In the genomic region with DNA sequence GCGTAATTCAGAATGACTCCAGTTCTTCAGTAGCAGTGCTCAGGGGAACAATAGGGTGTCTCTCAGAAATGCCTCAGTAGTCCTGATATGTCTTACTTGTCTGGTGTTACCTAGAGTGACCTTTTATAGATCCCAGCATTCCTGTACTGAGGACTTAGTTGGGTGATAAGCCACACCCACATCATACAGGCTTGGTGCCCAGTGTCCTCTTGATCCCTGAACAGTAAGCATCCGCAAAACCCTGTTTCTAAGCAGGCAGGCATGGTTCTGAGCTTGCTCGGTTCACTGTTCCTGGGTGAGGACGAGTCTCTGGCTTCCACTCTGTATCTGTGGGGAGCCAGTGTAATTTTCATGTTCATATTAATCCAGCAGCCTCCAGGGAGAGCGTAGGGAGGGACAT, we compare ENCODE assay signal across 29 mouse cellular contexts.
DNase-seq lines count a peak whose midpoint lies in the region; ATAC-seq and TF ChIP-seq lines count a peak whose summit lies in the region.
"Had no signal": no experiment of that assay in that cellular context is flagged by ENCODE, and none has a peak within 500 bp of the region (broad histone marks: within the 10 kb centered on the region; RNA-seq: fewer than 3 reads in every experiment).

No protein-coding gene starts in this region.

- ATAC-seq in kidney, embryonic 14.5 days (ENCODE audit: low FRiP score, low TSS enrichment), result no peak
- ATAC-seq in midbrain, embryonic 11.5 days (ENCODE audit: low FRiP score), result no peak
- no peak for ATAC-seq in midbrain, postnatal 0 days (ENCODE audit: low FRiP score)
- ATAC-seq: activated CD4-positive, CD25-positive, alpha-beta regulatory T cell, adult 4 months; forebrain, embryonic 16.5 days had no signal

- no peak overlapping the region for H3K4me2 ChIP-seq in kidney, embryonic 14.5 days (replicated peaks; ENCODE audit: low read depth, low read length)
- H3K4me2 ChIP-seq in midbrain, embryonic 11.5 days, result no peak overlapping the region
- H3K4me2 ChIP-seq in midbrain, postnatal 0 days (ENCODE audit: low read depth, low read length, poor library complexity, severe bottlenecking), result no peak overlapping the region
- H3K4me2 ChIP-seq: embryonic facial prominence, embryonic 13.5 days; forebrain, embryonic 12.5 days; heart, embryonic 12.5 days; heart, embryonic 15.5 days; hindbrain, embryonic 13.5 days had no signal

- H3K4me1 ChIP-seq in kidney, embryonic 14.5 days (ENCODE audit: control insufficient read depth, insufficient read depth, low read length), result no peaks in the 10 kb centered on the region
- H3K4me1 ChIP-seq in midbrain, embryonic 11.5 days (ENCODE audit: control insufficient read depth, insufficient read depth, low read length), result no peaks in the 10 kb centered on the region; the same call in 1 of the 2 replicates
- H3K4me1 ChIP-seq in midbrain, postnatal 0 days (ENCODE audit: insufficient read depth, low read length), result no peaks in the 10 kb centered on the region
- H3K4me1 ChIP-seq: forebrain, embryonic 12.5 days had no signal

- peak; percentile 3 for DNase-seq in heart, adult 11 months
- DNase-seq in heart, adult 8-10 months (ENCODE audit: low spot score), result no peak
- DNase-seq in kidney, adult 8-10 months, result peak; percentile 44 to 52
- DNase-seq in kidney, postnatal 4 days, result no peak
- peak; percentile 40 to 43 for DNase-seq in kidney, postnatal 25 days
- peak; percentile 79 for DNase-seq in midbrain, embryonic 11.5 days (ENCODE audit: low spot score, missing footprints)
- DNase-seq in midbrain, postnatal 0 days (ENCODE audit: low spot score), result no peak
- DNase-seq: adrenal gland, adult 8-10 months; adrenal gland, postnatal 25 days; cerebellum, adult 11-12 months; cerebellum, adult 8-10 months; cerebellum, postnatal 10 days; cerebellum, postnatal 36 days; embryo, embryonic 11 days; gastrocnemius, postnatal 10 days; gastrocnemius, postnatal 36 days; heart, postnatal 10 days; heart, postnatal 36 days had no signal

- H3K4me3 ChIP-seq in kidney, embryonic 14.5 days (ENCODE audit: low read length), result no peak overlapping the region
- no peak overlapping the region for H3K4me3 ChIP-seq in midbrain, embryonic 11.5 days (ENCODE audit: low read depth, low read length)
- no peak overlapping the region for H3K4me3 ChIP-seq in midbrain, postnatal 0 days (ENCODE audit: low read depth, low read length)
- H3K4me3 ChIP-seq: embryonic facial prominence, embryonic 10.5 days; embryonic facial prominence, embryonic 13.5 days; erythroblast, embryonic 14.5 days; forebrain, embryonic 12.5 days; heart, embryonic 12.5 days; heart, embryonic 15.5 days; hindbrain, embryonic 10.5 days; hindbrain, embryonic 13.5 days had no signal

- no peak overlapping the region for H3K9ac ChIP-seq in kidney, embryonic 14.5 days (ENCODE audit: low read depth, low read length)
- H3K9ac ChIP-seq in midbrain, embryonic 11.5 days (ENCODE audit: low read length), result no peak overlapping the region
- H3K9ac ChIP-seq in midbrain, postnatal 0 days (replicated peaks; ENCODE audit: low read length, poor library complexity, severe bottlenecking), result no peak overlapping the region
- H3K9ac ChIP-seq: embryonic facial prominence, embryonic 13.5 days; forebrain, embryonic 12.5 days; heart, embryonic 12.5 days; heart, embryonic 15.5 days; hindbrain, embryonic 13.5 days had no signal

- TF ChIP-seq CTCF in midbrain, postnatal 0 days (IDR thresholded peaks at IDR 0.05), result no peak

- H3K9me3 ChIP-seq in kidney, embryonic 14.5 days (ENCODE audit: control insufficient read depth, low read length), result no peaks in the 10 kb centered on the region
- no peaks in the 10 kb centered on the region for H3K9me3 ChIP-seq in midbrain, embryonic 11.5 days (ENCODE audit: control insufficient read depth, low read length)
- no peaks in the 10 kb centered on the region for H3K9me3 ChIP-seq in midbrain, postnatal 0 days (ENCODE audit: low read length)
- H3K9me3 ChIP-seq: embryonic facial prominence, embryonic 10.5 days; embryonic facial prominence, embryonic 13.5 days; forebrain, embryonic 12.5 days; heart, embryonic 12.5 days; heart, embryonic 15.5 days; hindbrain, embryonic 10.5 days; hindbrain, embryonic 13.5 days had no signal

- WGBS in kidney, embryonic 14.5 days, result 90% methylated on average over 5 of the region's 5 CpGs
- WGBS in midbrain, embryonic 11.5 days, result 86% methylated on average over 5 of the region's 5 CpGs
- WGBS in midbrain, postnatal 0 days, result 85% methylated on average over 5 of the region's 5 CpGs

- no peak overlapping the region for H3K27ac ChIP-seq in kidney, embryonic 14.5 days (ENCODE audit: low read depth, low read length)
- H3K27ac ChIP-seq in midbrain, embryonic 11.5 days (ENCODE audit: low read depth, low read length), result no peak overlapping the region
- no peak overlapping the region for H3K27ac ChIP-seq in midbrain, postnatal 0 days (ENCODE audit: low read depth, low read length)
- H3K27ac ChIP-seq: embryonic facial prominence, embryonic 10.5 days; embryonic facial prominence, embryonic 13.5 days; forebrain, embryonic 12.5 days; heart, embryonic 15.5 days; hindbrain, embryonic 10.5 days; hindbrain, embryonic 13.5 days had no signal

- H3K27me3 ChIP-seq in kidney, embryonic 14.5 days (ENCODE audit: control insufficient read depth, insufficient read depth, low read length), result no peaks in the 10 kb centered on the region
- no peaks in the 10 kb centered on the region for H3K27me3 ChIP-seq in midbrain, embryonic 11.5 days (ENCODE audit: control insufficient read depth, insufficient read depth, low read length)
- no peaks in the 10 kb centered on the region for H3K27me3 ChIP-seq in midbrain, postnatal 0 days (ENCODE audit: insufficient read depth, low read length)
- H3K27me3 ChIP-seq: embryonic facial prominence, embryonic 13.5 days; forebrain, embryonic 12.5 days; heart, embryonic 12.5 days; heart, embryonic 15.5 days; hindbrain, embryonic 13.5 days had no signal

- H3K36me3 ChIP-seq in kidney, embryonic 14.5 days (ENCODE audit: control insufficient read depth, insufficient read depth, low read length), result no peaks in the 10 kb centered on the region
- no peaks in the 10 kb centered on the region for H3K36me3 ChIP-seq in midbrain, embryonic 11.5 days (ENCODE audit: control insufficient read depth, insufficient read depth, low read length)
- H3K36me3 ChIP-seq in midbrain, postnatal 0 days (ENCODE audit: insufficient read depth, low read length), result peaks cover 10% of the 10 kb centered on the region; the same call in 1 of the 2 replicates
- H3K36me3 ChIP-seq: embryonic facial prominence, embryonic 10.5 days; embryonic facial prominence, embryonic 13.5 days; forebrain, embryonic 12.5 days; heart, embryonic 15.5 days; hindbrain, embryonic 10.5 days had no signal

Comparison
In these comparisons a context has a peak if more than half of its experiments do, and no peak if none do; other contexts are left out.
1. DNase-seq: peak in heart, adult 11 months (single experiment), kidney, adult 8-10 months (2 of 2), kidney, postnatal 25 days (2 of 2) and midbrain, embryonic 11.5 days (single experiment); none in heart, adult 8-10 months (single experiment), kidney, postnatal 4 days (0 of 2) and midbrain, postnatal 0 days (single experiment).